Mouse (Mus musculus) MEL (cell line): ENCODE data around the gene Fam49a. TPM values are rescaled to one million over a fixed set of nuclear protein-coding genes. Genes with fewer than 3 reads are reported as not detected.
A peak's percentile ranks its signal among the peaks of the same experiment; 100 is the strongest.

ENCODE experiments used
- DNase-seq: peaks from one replicate; pipeline ENCODE4 v3.0.0; 2011; ENCODE audit warnings: low read depth, low spot score
- H3K27ac ChIP-seq: 2 replicates; pipeline ENCODE4 v1.5.1; 2012; ENCODE audit warnings: low read depth, mild to moderate bottlenecking, control low read depth, low read length, moderate library complexity; ENCODE audit not compliant: control insufficient read depth
- H3K27me3 ChIP-seq, 2 experiments: fragments of 150-350 bp in 1 of 2; sonication (generic) in 1 of 2; 2 replicates each; pipeline ENCODE4 v1.6.1; 2012; ENCODE audit warnings: low read length in 2 of 2, mild to moderate bottlenecking in 2 of 2, improper control_type of control experiment in 1 of 2, moderate library complexity in 1 of 2; ENCODE audit not compliant: insufficient read depth in 2 of 2, control insufficient read depth in 1 of 2
- H3K36me3 ChIP-seq, 2 experiments: 2 replicates each; pipeline ENCODE4 v1.6.1; 2012 to 2014; ENCODE audit warnings: low read length in 2 of 2, improper control_type of control experiment in 1 of 2, inconsistent platforms in 1 of 2, mild to moderate bottlenecking in 1 of 2; ENCODE audit not compliant: insufficient read depth in 2 of 2, control insufficient read depth in 1 of 2
- H3K4me1 ChIP-seq, 2 experiments: fragments of 150-350 bp in 1 of 2; sonication (generic) in 1 of 2; 2 replicates each; pipeline ENCODE4 v1.6.1; 2012; ENCODE audit warnings: low read length in 2 of 2, improper control_type of control experiment in 1 of 2, mild to moderate bottlenecking in 1 of 2; ENCODE audit not compliant: insufficient read depth in 2 of 2, control insufficient read depth in 1 of 2
- H3K4me3 ChIP-seq, 2 experiments: fragments of 150-350 bp in 1 of 2; sonication (generic) in 1 of 2; 2 replicates each; pipeline ENCODE4 v1.5.1; 2012; ENCODE audit warnings: low read depth in 2 of 2, low read length in 2 of 2, mild to moderate bottlenecking in 2 of 2, moderate library complexity in 2 of 2, control low read depth in 1 of 2, improper control_type of control experiment in 1 of 2; ENCODE audit not compliant: control insufficient read depth in 1 of 2, insufficient read depth in 1 of 2
- H3K79me2 ChIP-seq: 2 replicates; pipeline ENCODE4 v1.6.1; 2012; ENCODE audit warnings: mild to moderate bottlenecking, low read length, moderate library complexity; ENCODE audit not compliant: control insufficient read depth, poor library complexity, insufficient read depth
- H3K9ac ChIP-seq: 2 replicates; pipeline ENCODE4 v1.6.1; 2012; ENCODE audit warnings: low read depth, mild to moderate bottlenecking, control low read depth, low read length, moderate library complexity; ENCODE audit not compliant: control insufficient read depth, poor library complexity, severe bottlenecking
- H3K9me3 ChIP-seq: fragments of 150-350 bp; sonication (generic); replicated peaks from 2 replicates; pipeline ENCODE4 v1.6.1; 2012; ENCODE audit warnings: mild to moderate bottlenecking, low read length, improper control_type of control experiment, moderate library complexity; ENCODE audit not compliant: insufficient read depth
- CHD2 ChIP-seq: IDR thresholded peaks from 2 replicates; pipeline ENCODE4 v1.6.1; 2011; ENCODE audit warnings: low read length, improper control_type of control experiment
- CTCF ChIP-seq, 3 experiments: IDR thresholded peaks in 2 of 3; conservative IDR thresholded peaks in 1 of 3; 2 replicates each; pipeline ENCODE4 v1.5.1; 2011 to 2012; ENCODE audit warnings: low read length in 3 of 3, low read depth in 2 of 3, mild to moderate bottlenecking in 2 of 3, improper control_type of control experiment in 1 of 3, inconsistent platforms in 1 of 3, mixed read lengths in 1 of 3, moderate library complexity in 1 of 3; ENCODE audit not compliant: control insufficient read depth in 1 of 3, insufficient read depth in 1 of 3, poor library complexity in 1 of 3, severe bottlenecking in 1 of 3
- ELF1 ChIP-seq: IDR thresholded peaks from 2 replicates; pipeline ENCODE4 v1.6.1; 2014; ENCODE audit warnings: low read depth, mild to moderate bottlenecking, inconsistent platforms, low read length, improper control_type of control experiment, moderate library complexity
- EP300 ChIP-seq, 2 experiments: IDR thresholded peaks; 2 replicates each; pipeline ENCODE4 v1.6.1; 2011; ENCODE audit warnings: improper control_type of control experiment in 2 of 2, low read length in 2 of 2, low read depth in 1 of 2, mild to moderate bottlenecking in 1 of 2
- ETS1 ChIP-seq: IDR thresholded peaks from 2 replicates; pipeline ENCODE4 v1.6.1; 2012; ENCODE audit warnings: low read depth, mild to moderate bottlenecking, inconsistent platforms, low read length, improper control_type of control experiment, moderate library complexity
- GATA1 ChIP-seq: IDR thresholded peaks from 2 replicates; pipeline ENCODE4 v1.6.1; 2011; ENCODE audit warnings: low read depth, low read length, improper control_type of control experiment
- HCFC1 ChIP-seq: IDR thresholded peaks from 2 replicates; pipeline ENCODE4 v1.6.1; 2012; ENCODE audit warnings: low read depth, mild to moderate bottlenecking, inconsistent platforms, low read length, improper control_type of control experiment, moderate library complexity
- JUND ChIP-seq: IDR thresholded peaks from 2 replicates; pipeline ENCODE4 v1.6.1; 2011; ENCODE audit warnings: low read depth, mild to moderate bottlenecking, improper control_type of control experiment, low read length
- KAT2A ChIP-seq: conservative IDR thresholded peaks from 2 replicates; pipeline ENCODE4 v1.6.1; 2012; ENCODE audit warnings: low read depth, low read length, improper control_type of control experiment, inconsistent platforms
- MAFK ChIP-seq: IDR thresholded peaks from 2 replicates; pipeline ENCODE4 v1.6.1; 2011; ENCODE audit warnings: low read depth, mild to moderate bottlenecking, low read length, improper control_type of control experiment, borderline replicate concordance
- MAZ ChIP-seq: IDR thresholded peaks from 2 replicates; pipeline ENCODE4 v1.6.1; 2012; ENCODE audit warnings: low read depth, mild to moderate bottlenecking, inconsistent platforms, low read length, improper control_type of control experiment
- NELFE ChIP-seq: IDR thresholded peaks from 2 replicates; pipeline ENCODE4 v1.6.1; 2011; ENCODE audit warnings: low read depth, low read length, improper control_type of control experiment
- NRF1 ChIP-seq: IDR thresholded peaks from 2 replicates; pipeline ENCODE4 v1.6.1; 2014; ENCODE audit warnings: low read depth, mild to moderate bottlenecking, inconsistent platforms, low read length, improper control_type of control experiment, moderate library complexity; ENCODE audit not compliant: poor library complexity, insufficient read depth, severe bottlenecking
- POLR2AphosphoS5 ChIP-seq: IDR thresholded peaks from 2 replicates; pipeline ENCODE4 v1.6.1; 2012; ENCODE audit warnings: low read depth, borderline replicate concordance, mild to moderate bottlenecking, inconsistent platforms, low read length, moderate library complexity, mixed read lengths
- RAD21 ChIP-seq: IDR thresholded peaks from 2 replicates; pipeline ENCODE4 v1.6.1; 2011; ENCODE audit warnings: mild to moderate bottlenecking, low read depth, low read length, improper control_type of control experiment
- TBP ChIP-seq: IDR thresholded peaks from 2 replicates; pipeline ENCODE4 v1.8.0; 2011; ENCODE audit warnings: low read depth, low read length, improper control_type of control experiment
- ZKSCAN1 ChIP-seq: IDR thresholded peaks from 2 replicates; pipeline ENCODE4 v1.6.1; 2012; ENCODE audit warnings: low read depth, mild to moderate bottlenecking, inconsistent platforms, low read length, improper control_type of control experiment, moderate library complexity
- ZNF384 ChIP-seq: IDR thresholded peaks from 2 replicates; pipeline ENCODE4 v1.6.1; 2012; ENCODE audit warnings: low read depth, mild to moderate bottlenecking, inconsistent platforms, low read length, improper control_type of control experiment
- polyA plus RNA-seq, 2 experiments: library from polyadenylated mRNA; stranded (reverse) in 1 of 2; unstranded in 1 of 2; fragments of >175 nt in 1 of 2; fragments of >200 nt in 1 of 2; gene quantifications; 2 replicates each; pipeline versions ENCODE4 v1.2.1 to v1.2.4; 2012; ENCODE audit warnings: low replicate concordance in 2 of 2, low read depth in 1 of 2; ENCODE audit not compliant: insufficient read length in 2 of 2, insufficient read depth in 1 of 2, missing spikeins in 1 of 2
- total RNA-seq: library from RNA; depleted of rRNA; stranded (reverse); fragments of 300-350 nt; gene quantifications from 2 replicates; pipeline ENCODE4 v1.2.3, GENCODE M21; 2012

Fam49a gene
- total and polyA plus RNA-seq, 3 experiments, result 0.42 to 1.3 TPM; not detected in 1

GRCm38 (mm10) chr12:12266552-12266951, 4.6 kb downstream of the Fam49a start:
- Histone ChIP-seq H3K27me3 (no peaks in the 10 kb centered on the region), H3K4me1 (peaks cover 2 to 22% of the 10 kb centered on the region in 2 experiments; a peak in 3 of 4 replicates), H3K4me3 (no peak overlapping the region), H3K9ac (no peak overlapping the region), H3K36me3 (peaks cover 0 to 7% of the 10 kb centered on the region in 2 experiments; a peak in 1 of 4 replicates), H3K27ac (no peak overlapping the region), H3K9me3 (no peaks in the 10 kb centered on the region)
- DNase-seq, result peak; percentile 18
- TF ChIP-seq CTCF (IDR thresholded peaks at IDR 0.05 in 2 of 3, conservative IDR thresholded peaks at IDR 0.05 in 1 of 3; ENCODE audit: control insufficient read depth in 1 of 3, insufficient read depth in 1 of 3, low read depth in 2 of 3, low read length in 3 of 3, poor library complexity in 1 of 3, severe bottlenecking in 1 of 3), result no peak
- TF ChIP-seq EP300 (IDR thresholded peaks at IDR 0.05; ENCODE audit: low read depth in 1 of 2, low read length in 2 of 2), result 0 out of 4 replicates have a peak, but pooled peaks of 1 of the 2 experiments have one; percentile 4
- peak; percentile 64 for TF ChIP-seq ETS1
- no peak for TF ChIP-seq JUND
- no peak for TF ChIP-seq MAZ
- TF ChIP-seq TBP, result no peak
- TF ChIP-seq GATA1, result 0 out of 2 replicates have a peak, but pooled peaks have one; percentile 27
- TF ChIP-seq, all 39 proteins: peak for 3
- H3K79me2 ChIP-seq, result no peaks in the 10 kb centered on the region

- no peaks in the 10 kb centered on the region for H3K27me3 ChIP-seq
- H3K9ac ChIP-seq, result no peak overlapping the region
- no peak for DNase-seq
- peaks cover under 1 to 2% of the 10 kb centered on the region in 2 experiments; a peak in 2 of 4 replicates for H3K4me1 ChIP-seq
- TF ChIP-seq NELFE (no peak), MAFK (no peak), CTCF (IDR thresholded peaks at IDR 0.05 in 2 of 3, conservative IDR thresholded peaks at IDR 0.05 in 1 of 3; ENCODE audit: control insufficient read depth in 1 of 3, insufficient read depth in 1 of 3, low read depth in 2 of 3, low read length in 3 of 3, poor library complexity in 1 of 3, severe bottlenecking in 1 of 3) (no peak), JUND (no peak), POLR2AphosphoS5 (no peak), NRF1 (no peak), KAT2A (no peak)
- no peak overlapping the region for H3K4me3 ChIP-seq
- H3K79me2 ChIP-seq, result no peaks in the 10 kb centered on the region
- H3K9me3 ChIP-seq, result no peaks in the 10 kb centered on the region
- no peak overlapping the region for H3K27ac ChIP-seq
- H3K36me3 ChIP-seq, result peaks cover 0 to 1% of the 10 kb centered on the region in 2 experiments; a peak in 1 of 4 replicates
Measured at GRCm38 (mm10) chr12:12270495-12270894, 8.6 kb downstream of the Fam49a start.

GRCm38 (mm10) chr12:12274115-12274514, 12.2 kb downstream of the Fam49a start:
- no peak for TF ChIP-seq ZKSCAN1
- no peak for TF ChIP-seq JUND
- TF ChIP-seq ELF1, result no peak
- TF ChIP-seq RAD21, result no peak
- no peak for TF ChIP-seq ZNF384
- no peak for TF ChIP-seq CHD2
- no peak for TF ChIP-seq MAFK
- TF ChIP-seq HCFC1, result no peak
- no peak for TF ChIP-seq GATA1

More at GRCm38 (mm10) chr12:12274115-12274514, 12.2 kb downstream of the Fam49a start:
- Histone ChIP-seq H3K36me3 (no peaks in the 10 kb centered on the region), H3K27ac (no peak overlapping the region), H3K9ac (no peak overlapping the region), H3K79me2 (no peaks in the 10 kb centered on the region), H3K4me3 (no peak overlapping the region), H3K4me1 (no peaks in the 10 kb centered on the region), H3K9me3 (no peaks in the 10 kb centered on the region), H3K27me3 (no peaks in the 10 kb centered on the region)
- no peak for DNase-seq
